Mouse (Mus musculus): ENCODE results near the gene Fitm2.

DNA sequence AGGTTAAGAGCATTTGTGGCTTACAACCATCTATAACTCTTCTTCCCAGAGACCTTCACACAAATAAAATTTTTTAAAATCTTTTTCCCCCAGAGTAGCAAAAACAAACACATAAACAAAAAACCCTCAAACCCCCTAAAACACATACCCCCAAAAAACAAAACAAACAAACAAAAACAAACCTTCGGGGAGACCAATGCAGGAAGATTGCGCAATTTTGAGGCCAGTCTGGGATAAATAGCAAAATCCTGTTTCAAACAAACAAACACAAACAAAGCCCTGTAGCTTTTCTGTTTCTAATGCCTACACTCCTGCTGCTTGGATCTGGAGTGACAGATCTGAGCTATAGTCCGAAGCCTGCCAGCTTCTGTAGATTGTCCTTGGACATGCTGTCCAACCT is 14.9 kb upstream of the Fitm2 start:
- no peak for TF ChIP-seq POLR2A (IDR thresholded peaks at IDR 0.05; ENCODE audit: control insufficient read depth, low read depth, low read length)
- TF ChIP-seq CTCF (IDR thresholded peaks at IDR 0.05; ENCODE audit: control insufficient read depth, insufficient read depth, insufficient replicate concordance, low read depth, low read length): no peak
